Mouse (Mus musculus) embryo, embryonic 10.5 days (tissue): ENCODE data around the gene Adora3.
A peak's percentile ranks its signal among the peaks of the same experiment; 100 is the strongest.
"Not testable (repeated sequence)": the region's sequence is repeated elsewhere in the genome, so short reads cannot be mapped to it uniquely, and the experiment has no call there.

ENCODE experiments used
- DNase-seq: peaks from one replicate; pipeline ENCODE4 v3.0.0-alpha.2; 2015; ENCODE audit warnings: low spot score

The Adora3 gene

DNA sequence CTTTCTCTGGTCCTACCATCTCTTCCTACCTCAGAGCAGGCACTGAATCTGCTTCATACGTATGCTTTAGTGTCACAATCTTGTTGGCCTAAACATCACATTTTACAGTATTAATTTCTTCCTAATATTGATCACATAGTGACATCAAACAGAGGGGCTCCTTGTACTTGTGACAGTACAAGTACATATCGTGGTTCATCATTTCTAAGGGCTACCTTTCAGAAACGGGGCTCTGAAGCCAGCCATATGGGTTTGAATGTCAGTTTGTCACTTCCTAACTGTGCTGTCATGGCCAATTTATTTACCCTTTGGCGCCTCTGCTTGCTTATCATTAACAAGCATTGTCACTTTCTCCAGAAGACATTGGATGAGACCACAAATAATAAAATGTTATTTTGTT lies 30.8 kb downstream of the Adora3 start:
- no peak for DNase-seq

DNA sequence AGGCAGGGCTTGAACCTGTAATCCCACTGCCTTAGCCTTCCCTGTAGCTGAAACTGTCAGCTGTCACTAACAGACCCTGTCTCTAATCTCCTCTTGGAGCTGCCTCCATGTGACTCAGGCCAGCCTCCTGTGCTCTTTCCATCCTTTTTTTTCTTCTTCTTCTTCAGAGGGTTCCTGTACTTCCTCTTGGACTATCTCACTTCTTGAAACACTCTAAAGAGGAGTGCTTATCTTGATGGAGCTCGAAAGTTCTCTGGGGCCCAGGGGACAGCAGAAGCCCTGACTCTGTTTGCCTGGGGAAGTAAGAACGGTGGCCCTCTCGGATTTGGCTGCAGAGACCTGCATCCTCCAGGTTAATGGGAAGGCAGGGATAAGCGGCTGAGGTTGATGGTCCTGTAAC lies 33.6 kb downstream of the Adora3 start:
- DNase-seq, result no peak

DNA sequence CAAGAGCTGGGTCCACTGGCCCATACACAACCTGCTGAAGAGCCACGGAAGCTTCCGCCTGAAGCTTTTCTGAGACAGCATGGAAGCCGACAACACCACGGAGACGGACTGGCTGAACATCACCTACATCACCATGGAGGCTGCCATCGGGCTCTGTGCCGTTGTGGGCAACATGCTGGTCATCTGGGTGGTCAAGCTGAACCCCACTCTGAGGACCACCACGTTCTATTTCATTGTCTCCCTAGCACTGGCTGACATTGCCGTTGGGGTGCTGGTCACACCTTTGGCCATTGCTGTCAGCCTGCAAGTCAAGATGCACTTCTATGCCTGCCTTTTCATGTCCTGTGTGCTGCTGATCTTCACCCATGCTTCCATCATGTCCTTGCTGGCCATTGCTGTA lies 34.1 kb downstream of the Adora3 start:
- no peak for DNase-seq

DNA sequence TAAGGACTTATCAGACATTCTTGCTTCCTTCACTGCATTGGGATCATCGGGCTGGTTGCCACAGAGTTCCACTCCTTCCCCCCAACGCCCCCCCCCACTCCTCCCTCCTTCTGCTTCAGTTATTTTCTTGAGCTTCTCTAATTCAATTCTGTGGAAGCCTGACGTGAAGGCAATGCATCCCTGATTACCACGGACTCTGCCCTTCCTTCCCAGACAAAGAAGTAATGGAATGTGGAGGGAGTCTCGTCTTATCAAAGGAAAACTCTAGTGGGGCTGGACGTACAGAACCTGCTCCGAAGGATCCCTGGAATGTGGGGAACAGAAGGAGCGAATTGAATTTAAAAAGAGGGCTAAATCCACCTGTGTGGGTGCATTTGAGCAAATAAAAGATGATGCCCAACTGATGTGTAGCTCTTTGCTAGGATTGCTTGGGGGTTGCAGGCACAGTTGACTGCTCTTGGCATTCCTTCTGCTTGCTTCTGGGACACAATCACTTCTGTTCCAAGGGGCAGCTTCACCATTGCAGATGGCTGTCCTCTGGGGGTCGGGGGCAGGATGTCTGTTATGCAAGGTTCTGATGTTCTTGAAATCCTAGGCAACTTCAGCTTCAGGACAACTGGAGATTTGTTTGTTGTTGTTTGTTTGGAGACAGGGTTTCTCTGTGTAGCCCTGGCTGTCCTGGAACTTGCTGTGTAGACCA lies 37.4 kb downstream of the Adora3 start:
- no peak for DNase-seq

DNA sequence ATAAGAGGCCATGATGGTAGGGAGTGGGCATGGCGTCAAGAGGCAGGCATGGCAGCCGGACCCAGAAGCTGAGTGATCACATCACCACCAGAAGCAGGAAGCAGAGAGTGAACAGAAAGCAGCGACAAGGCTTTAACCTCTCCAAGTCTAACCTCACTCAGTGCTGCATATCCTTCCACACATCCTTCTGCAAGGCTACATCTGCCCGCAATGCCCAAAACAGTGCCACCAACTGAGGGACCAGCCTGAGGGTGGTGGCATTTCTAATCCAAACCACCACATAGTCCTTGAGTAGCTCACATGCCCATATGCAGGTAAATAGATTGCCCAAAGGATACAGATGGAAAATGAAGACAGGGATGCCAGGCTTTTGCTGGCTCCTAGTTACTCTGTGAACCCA lies 38.3 kb downstream of the Adora3 start:
- no peak for DNase-seq

DNA sequence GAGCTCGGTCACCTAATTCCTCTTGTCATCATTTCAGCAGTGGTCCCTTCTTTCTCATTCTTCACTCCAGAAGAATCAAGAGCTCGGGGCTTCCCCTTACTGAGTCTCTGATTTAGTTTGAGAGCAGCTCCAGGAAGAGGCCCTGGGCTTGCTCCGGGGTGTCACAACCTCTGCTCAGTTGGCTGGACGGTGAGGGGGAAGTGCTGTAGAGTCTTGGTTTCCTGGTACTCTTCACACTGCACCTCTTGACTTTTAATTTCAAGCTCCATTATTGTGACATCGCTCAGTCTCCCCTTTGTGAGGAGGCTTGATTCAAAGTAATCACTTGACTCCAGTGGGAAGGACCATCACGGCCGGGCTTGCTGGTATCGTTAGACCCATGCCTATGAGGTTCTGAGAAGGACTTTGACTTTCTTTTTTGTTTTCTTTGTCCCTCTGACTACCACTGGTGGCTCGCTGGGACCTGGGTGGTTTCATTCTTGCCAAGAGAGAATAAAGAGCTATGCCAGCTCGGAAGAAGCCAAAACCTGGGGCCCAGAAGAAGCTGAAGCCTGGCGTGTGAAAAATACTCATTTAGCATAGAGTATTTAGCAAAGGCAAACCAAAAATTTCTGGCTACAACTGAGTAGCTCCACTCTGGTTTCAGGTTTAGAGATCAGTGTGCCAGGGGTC lies 40.0 kb downstream of the Adora3 start:
- no peak for DNase-seq

DNA sequence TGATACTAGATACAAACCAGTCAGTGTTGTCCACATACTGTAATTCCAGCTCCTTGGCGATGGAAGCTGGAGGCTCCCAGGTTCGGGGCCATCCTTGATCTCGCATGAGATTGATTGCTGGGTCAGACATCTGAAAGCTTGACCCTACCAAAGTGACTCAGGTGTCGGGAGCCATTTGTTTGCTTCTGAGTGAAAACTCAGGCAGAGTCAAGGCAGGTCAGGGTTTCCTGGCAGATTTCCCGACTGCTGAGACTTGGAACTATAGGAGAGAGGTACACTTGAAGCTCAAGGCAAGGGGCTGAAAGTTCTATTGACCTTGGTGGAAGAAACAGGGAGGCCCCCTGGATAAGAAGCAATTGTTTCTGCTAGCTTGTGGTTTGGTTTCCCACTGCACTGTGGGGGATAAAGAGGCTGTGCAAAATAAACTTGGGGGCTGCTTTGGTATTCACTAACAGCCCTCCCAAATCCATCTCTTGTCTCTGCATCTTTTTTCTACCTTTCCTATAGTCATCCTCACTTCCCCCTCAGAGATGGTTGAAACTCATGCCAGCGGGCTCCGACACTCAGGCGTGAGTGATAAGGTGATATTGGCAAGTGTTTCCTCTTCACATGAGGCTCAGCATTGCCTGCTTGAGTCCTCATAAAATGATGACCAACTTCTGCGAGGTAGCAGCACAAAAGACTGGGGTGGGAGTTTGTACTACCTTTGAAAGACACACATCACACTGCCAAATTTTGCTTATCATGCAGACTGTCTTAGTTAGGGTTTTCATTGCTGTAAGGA lies 41.6 kb downstream of the Adora3 start:
- DNase-seq, result no peak

DNA sequence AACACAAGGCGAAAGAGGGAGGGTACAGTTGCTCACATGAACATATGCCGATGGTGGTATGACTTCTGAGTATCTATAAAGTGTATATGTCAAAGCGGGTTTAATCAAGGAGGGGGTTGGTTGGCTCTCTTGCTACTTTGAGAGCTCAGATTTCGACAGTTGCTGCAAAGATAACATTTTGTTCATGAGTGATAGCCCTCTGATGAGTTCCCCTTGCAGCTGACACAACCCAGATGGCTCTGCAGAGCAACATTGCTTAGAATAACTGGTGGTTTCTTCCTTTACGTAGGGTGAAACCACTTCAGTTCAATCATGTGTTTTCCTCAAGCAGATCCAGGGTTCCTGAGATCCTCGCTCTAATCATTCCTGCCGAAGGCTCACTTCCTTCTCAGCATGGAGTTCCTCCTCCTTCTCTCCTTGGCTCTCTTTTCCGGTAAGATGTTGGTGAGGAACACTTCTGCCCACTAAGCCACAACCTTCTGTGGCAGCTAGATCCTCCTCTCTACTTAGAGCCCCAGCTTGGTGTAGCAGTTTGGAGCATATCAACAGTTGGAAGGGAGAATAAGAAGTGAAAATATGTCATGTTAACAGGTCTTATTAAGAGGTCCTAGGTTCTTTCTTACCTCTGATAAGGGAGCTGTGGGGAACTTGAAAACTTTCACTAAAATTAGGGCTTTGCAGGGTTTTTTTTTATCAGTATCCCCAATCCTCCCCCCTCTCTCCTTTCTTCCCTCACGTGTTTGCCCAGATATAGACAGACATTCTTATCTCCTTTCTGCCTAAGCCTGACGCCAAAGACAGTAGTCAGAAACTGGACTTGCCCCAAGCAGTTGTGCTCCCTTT lies 43.4 kb downstream of the Adora3 start:
- no peak for DNase-seq

DNA sequence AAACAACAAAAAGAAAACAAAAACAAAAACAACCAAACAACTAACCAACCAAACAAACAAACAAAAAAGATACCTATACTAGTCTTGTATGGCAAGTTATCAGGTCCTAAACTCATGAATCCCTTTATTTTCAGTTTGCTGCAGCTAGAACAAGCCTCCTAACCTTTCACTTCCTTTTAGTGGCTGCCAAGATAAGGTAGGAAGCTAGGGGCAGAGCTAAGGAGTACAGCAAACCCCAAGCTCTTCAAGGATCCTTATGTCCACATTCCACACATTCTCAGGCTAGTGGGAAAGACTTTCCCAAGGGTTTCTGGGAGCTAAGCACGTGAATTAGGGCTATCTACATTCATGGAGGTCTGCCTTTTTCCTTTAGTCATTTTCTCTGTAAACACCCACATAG lies 44.6 kb downstream of the Adora3 start:
- DNase-seq, result no peak

DNA sequence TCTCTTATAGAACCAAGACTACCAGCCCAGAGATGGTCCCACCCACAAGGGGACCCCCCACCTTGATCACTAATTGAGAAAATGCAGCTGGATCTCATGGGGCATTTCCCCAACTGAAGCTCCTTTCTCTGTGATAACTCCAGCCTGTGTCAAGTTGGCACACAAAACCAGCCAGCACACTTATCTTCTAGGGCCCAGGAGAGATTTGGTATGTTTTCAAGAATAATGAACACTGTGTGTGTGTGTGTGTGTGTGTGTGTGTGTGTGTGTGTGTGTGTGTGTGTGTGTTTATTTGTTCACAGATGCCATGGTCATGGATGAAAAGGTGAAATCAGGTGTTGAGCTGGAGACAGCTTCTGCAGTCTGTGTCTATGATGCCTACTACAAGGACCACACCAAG lies 45.8 kb downstream of the Adora3 start:
- DNase-seq, result not testable (repeated sequence)

DNA sequence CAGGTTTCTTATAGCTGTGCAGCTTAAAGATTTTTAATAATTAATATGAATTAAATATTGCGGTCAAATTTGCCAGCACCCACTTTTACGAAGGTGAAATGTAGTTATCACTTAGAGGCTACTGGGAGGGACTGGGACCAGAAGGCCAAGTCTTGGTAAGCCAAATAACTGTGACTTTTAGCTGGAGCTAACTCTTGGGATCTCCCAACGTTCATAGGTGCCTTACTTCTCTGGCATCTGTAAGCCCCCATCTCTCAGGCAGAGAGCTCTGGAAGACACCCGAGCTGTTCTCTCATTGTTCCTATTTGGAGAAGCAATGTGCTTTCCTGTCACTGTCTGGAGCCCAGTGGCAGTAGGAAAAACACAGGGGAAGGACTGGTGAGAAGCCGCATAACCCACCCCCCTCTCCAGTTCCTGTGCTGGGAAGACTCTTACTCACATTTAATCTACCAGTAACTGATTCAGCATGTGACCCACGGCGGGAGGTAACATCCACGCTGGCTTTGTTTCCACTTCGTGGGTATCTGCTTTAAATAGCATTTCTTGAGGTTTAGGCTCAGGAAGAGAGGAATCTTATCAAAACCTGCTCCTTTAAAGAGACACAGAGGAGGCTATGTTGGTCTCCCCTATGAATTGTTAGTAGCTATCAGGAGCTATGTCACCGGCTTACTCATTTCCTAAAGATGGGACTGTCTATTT lies 47.1 kb downstream of the Adora3 start:
- peak; percentile 26 for DNase-seq

DNA sequence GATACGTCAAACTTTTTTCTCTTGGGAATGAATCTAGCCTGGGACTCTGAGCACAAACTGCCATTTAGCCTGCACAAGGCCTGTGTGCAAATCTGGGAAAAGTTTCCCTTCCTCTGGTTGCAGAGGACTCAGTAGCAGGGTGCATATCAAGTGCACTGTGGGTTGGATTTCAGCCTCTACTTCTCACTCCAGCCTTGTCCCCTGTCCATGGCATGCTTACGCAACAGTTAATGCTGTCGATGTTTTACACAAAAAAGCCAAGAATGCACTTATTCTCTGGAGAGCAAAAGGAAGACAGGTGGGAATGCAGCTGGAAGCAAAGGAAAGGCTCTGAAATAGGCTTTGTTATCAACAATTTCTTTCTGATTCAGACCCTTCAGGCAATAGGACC lies 47.7 kb downstream of the Adora3 start:
- DNase-seq, result no peak

DNA sequence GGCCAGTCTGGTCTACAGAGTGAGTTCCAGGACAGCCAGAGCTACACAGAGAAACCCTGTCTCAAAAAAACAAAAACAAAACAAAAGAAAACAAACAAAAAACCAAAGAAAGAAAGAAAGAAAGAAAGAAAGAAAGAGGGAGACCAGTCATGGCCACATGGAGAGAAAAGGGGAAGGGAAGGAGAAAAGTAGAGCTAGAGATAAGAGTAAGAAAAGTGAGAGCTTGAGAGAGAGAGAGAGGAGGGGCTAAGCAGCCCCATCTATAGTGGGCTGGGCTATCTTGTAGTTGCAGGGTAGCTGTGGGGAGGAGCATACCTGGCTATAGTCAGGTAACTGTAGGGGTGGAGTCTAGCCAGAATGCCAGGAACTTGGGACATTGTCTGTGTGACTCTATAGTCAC lies 50.1 kb downstream of the Adora3 start:
- not testable (repeated sequence) for DNase-seq

DNA sequence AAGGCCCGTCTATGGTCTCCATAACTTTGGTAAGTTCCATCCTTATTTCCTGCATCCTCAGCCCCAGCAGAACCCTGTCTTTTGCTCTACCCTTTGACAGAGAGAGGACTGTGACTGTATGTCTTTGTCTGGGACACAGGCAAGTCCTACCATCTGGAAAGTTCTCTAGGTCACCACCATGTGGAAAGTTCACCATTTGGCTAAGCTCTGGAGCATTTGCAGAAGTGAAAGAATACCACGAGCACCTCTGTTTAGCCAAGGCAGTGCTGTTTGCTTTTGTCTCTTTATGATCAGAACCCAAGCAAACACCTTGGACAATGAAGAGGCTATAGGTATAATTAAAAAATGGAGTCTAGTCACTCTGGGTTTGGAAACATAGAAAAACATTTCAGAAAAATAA lies 51.3 kb downstream of the Adora3 start:
- no peak for DNase-seq

DNA sequence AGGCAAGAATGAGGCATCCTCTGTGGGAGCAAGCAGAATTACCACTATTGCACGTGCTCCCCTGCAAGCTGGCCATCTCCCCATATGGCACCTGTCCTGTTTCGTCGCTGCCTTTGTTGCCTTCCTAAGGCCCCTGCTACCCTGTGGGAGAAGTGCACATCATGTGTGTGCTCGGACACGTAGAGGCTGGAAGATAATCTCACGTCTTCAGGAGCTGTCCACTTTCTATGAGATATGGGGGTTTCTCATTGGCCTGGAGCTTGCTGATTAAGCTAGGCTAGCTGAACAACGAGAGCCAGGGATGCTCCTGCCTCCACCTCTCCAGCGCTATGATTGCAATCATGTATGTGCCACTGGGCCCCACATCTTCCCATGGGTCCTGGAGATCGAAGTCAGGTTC lies 54.0 kb downstream of the Adora3 start:
- no peak for DNase-seq

DNA sequence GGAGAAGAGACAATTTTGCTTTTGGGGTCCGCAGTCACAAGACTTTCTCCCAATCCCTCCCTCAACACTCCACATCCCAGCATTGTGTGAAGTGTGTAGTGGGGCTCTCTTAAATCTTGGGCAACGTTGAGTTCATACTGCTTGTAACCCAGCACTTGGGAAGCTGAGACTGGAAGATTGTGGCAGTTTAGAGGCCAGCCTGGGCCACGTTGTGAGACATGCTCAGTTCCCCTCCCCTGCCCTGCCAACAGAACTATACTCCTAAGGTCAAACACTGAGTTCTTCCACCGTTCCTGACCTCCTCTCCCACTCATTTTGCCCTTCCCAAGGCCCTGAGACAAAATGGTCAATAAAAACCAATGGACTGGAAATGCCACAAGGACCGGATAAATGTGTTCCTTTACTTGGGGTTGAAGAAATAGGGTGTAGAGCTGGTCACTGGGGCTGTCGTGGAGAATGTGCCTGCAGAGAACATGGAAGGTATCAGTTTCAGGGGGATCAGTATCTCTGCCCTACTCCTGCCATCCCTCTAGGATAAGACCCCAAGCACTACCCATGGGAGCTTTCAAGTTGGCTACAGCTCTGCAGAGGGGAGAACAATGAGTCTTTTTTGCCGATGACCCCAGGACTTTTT lies 57.0 kb downstream of the Adora3 start:
- no peak for DNase-seq

DNA sequence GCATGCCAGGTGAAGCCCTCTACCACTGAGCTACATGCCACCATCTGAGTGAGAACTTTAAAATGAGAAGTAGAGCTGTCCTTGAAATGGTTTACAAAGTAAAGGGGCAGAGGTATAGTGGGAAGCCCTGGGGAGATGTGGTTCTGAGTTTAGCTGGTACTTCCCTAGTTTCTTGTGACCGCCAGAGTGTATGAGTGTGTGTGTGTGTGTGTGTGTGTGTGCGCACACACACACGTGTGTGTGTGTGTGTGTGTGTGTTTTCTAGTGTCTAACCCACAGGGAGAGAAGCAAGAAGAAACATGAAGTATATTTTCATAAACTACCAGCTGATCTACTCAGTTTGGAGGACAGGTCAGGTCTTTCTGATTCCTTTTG lies 57.5 kb downstream of the Adora3 start:
- DNase-seq, result no peak

DNA sequence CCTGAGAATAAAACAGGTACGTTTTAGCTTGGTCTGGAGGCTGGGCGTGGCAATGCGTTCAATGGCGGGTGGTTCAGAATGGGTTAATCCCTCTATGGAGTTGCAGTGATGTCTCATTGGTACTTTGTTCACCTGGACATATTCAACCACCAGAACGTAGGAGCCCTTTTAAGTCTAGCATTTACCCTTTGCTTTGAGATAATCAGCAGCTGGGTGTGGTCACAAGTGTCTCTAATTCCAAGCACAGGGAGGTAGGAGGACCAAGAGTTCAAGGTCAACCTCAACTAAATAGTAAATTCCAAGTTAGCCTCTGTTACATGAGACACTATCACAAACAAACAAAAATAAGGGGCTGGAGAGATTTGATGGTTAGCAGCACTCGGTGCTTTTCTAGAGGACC lies 58.1 kb downstream of the Adora3 start:
- DNase-seq, result no peak

DNA sequence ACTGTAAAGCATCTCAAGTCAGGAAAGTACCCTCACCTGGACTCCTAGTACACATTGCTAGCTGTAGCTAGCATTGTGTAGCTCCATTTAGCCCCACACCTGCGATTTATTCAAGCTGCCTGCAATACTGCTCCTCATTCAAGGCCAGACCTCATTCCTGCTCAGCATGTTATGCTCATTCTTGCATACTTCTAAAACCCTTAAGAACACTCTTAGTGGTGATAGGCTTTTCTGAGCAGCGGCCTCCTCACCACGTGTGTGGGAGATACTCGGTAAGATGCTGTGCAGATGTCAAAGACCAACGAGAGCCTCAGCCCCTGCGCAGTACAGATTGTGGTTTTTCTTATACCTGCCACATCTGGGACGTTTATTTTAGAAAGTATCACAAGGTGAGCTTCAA lies 59.2 kb downstream of the Adora3 start:
- DNase-seq, result no peak

DNA sequence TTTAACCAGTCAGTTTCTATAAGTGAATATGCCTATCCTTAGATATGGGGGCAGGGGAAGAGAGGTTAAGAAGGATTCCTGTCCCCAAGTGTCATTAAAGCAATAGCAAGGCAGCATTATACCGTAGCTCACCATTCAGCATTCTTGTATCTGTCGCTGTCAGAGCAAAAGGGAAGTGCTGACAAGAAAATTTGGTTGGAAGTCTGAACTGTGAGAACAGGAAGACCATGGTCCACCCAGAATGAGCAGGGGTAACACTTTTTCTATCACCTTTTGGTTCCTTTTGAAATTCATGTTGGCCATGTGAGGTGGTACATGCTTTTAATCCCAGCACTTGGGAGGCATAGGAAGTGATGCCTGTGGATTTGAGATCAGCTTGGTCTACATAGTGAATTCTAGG lies 60.4 kb downstream of the Adora3 start:
- no peak for DNase-seq
